Mouse (Mus musculus): Measurements from ENCODE around the gene Tunar. TPM values are rescaled to one million over a fixed set of nuclear protein-coding genes. Genes with fewer than 3 reads are reported as not detected.

The Tunar gene
- polyA plus RNA-seq, 1 experiment from 2014 or later = 0.17 TPM

GRCm38 (mm10) chr12:105427039-105427757 is 93.5 kb downstream of the Tunar start:
- no peaks in the 10 kb centered on the region for H3K36me3 ChIP-seq (ENCODE audit: control insufficient read depth, insufficient read depth, low read length)
- no peak overlapping the region for H3K4me3 ChIP-seq (replicated peaks; ENCODE audit: low read length)
- H3K9ac ChIP-seq (ENCODE audit: low read length) = no peak overlapping the region
- ATAC-seq (ENCODE audit: insufficient read depth, low FRiP score) = peak; percentile 50
- no peaks in the 10 kb centered on the region for H3K27me3 ChIP-seq (ENCODE audit: control insufficient read depth, insufficient read depth, low read length)
- H3K4me1 ChIP-seq (ENCODE audit: control insufficient read depth, insufficient read depth, low read length) = 0 out of 2 replicates have a peak, but pooled peaks cover 4% of the 10 kb centered on the region
- no peaks in the 10 kb centered on the region for H3K9me3 ChIP-seq (replicated peaks; ENCODE audit: control insufficient read depth, low read length)
- peak overlapping the region; percentile 34; the same call in 1 of the 2 replicates for H3K4me2 ChIP-seq (ENCODE audit: low read depth, low read length)
- no peak overlapping the region for H3K27ac ChIP-seq (ENCODE audit: low read length)
- 23% methylated on average over 10 of the region's 10 CpGs for WGBS

- H3K9me3 ChIP-seq (replicated peaks; ENCODE audit: control insufficient read depth, low read length) = no peaks in the 10 kb centered on the region
- no peak overlapping the region for H3K27ac ChIP-seq (ENCODE audit: low read length)
- H3K36me3 ChIP-seq (ENCODE audit: control insufficient read depth, insufficient read depth, low read length) = no peaks in the 10 kb centered on the region
- H3K4me1 ChIP-seq (ENCODE audit: control insufficient read depth, insufficient read depth, low read length) = 0 out of 2 replicates have a peak, but pooled peaks cover 4% of the 10 kb centered on the region
- ATAC-seq (ENCODE audit: insufficient read depth, low FRiP score) = no peak
- H3K27me3 ChIP-seq (ENCODE audit: control insufficient read depth, insufficient read depth, low read length) = no peaks in the 10 kb centered on the region
- H3K4me2 ChIP-seq (ENCODE audit: low read depth, low read length) = no peak overlapping the region
- 41% methylated on average over 3 of the region's 3 CpGs for whole genome bisulfite sequencing
- no peak overlapping the region for H3K9ac ChIP-seq (ENCODE audit: low read length)
- no peak overlapping the region for H3K4me3 ChIP-seq (replicated peaks; ENCODE audit: low read length)
Observed at GRCm38 (mm10) chr12:105431872-105432271, 98.2 kb downstream of the Tunar start.

GRCm38 (mm10) chr12:105432807-105433206 is 99.1 kb downstream of the Tunar start:
- Histone ChIP-seq H3K4me2 (ENCODE audit: low read depth, low read length) (no peak overlapping the region), H3K36me3 (ENCODE audit: control insufficient read depth, insufficient read depth, low read length) (no peaks in the 10 kb centered on the region), H3K27ac (ENCODE audit: low read length) (no peak overlapping the region), H3K4me1 (ENCODE audit: control insufficient read depth, insufficient read depth, low read length) (no peaks in the 10 kb centered on the region), H3K9ac (ENCODE audit: low read length) (no peak overlapping the region), H3K9me3 (replicated peaks; ENCODE audit: control insufficient read depth, low read length) (no peaks in the 10 kb centered on the region), H3K27me3 (ENCODE audit: control insufficient read depth, insufficient read depth, low read length) (no peaks in the 10 kb centered on the region), H3K4me3 (replicated peaks; ENCODE audit: low read length) (no peak overlapping the region)
- WGBS = 40% methylated on average over 3 of the region's 3 CpGs
- ATAC-seq (ENCODE audit: insufficient read depth, low FRiP score) = no peak

Other genes starting within 250 kb of the Tunar start
- not detected in 2 replicates for gene Tcl1b2, start 187.9 kb upstream of the Tunar start, polyA plus RNA-seq (2015; fragmentation: Nextera tagmentation; extraction: Ambion mirVana)
- not detected in 2 replicates for gene Tcl1b1, start 174.2 kb upstream of the Tunar start, polyA plus RNA-seq (2015; fragmentation: Nextera tagmentation; extraction: Ambion mirVana)
- gene Tcl1b5, start 157.5 kb upstream of the Tunar start, polyA plus RNA-seq (2015; fragmentation: Nextera tagmentation; extraction: Ambion mirVana) = not detected in 2 replicates
- not detected in 2 replicates for gene Tcl1b3, start 142.8 kb upstream of the Tunar start, polyA plus RNA-seq (2015; fragmentation: Nextera tagmentation; extraction: Ambion mirVana)
- gene Tcl1b4, start 131.9 kb upstream of the Tunar start, polyA plus RNA-seq (2015; fragmentation: Nextera tagmentation; extraction: Ambion mirVana) = not detected in 2 replicates
- not detected in 2 replicates for gene Tcl1, start 111.1 kb upstream of the Tunar start, polyA plus RNA-seq (2015; fragmentation: Nextera tagmentation; extraction: Ambion mirVana)
- gene D430019H16Rik, start 120.0 kb downstream of the Tunar start, polyA plus RNA-seq (2015; fragmentation: Nextera tagmentation; extraction: Ambion mirVana) = 1.2 and 1.3 TPM in 2 replicates
- gene Bdkrb2, start 229.4 kb downstream of the Tunar start, polyA plus RNA-seq (2015; fragmentation: Nextera tagmentation; extraction: Ambion mirVana) = 5.3 and 7.3 TPM in 2 replicates

Data from stomach, embryonic 16.5 days (tissue).